Mouse (Mus musculus): ENCODE data around the gene Pik3cb.

Pik3cb gene

DNA sequence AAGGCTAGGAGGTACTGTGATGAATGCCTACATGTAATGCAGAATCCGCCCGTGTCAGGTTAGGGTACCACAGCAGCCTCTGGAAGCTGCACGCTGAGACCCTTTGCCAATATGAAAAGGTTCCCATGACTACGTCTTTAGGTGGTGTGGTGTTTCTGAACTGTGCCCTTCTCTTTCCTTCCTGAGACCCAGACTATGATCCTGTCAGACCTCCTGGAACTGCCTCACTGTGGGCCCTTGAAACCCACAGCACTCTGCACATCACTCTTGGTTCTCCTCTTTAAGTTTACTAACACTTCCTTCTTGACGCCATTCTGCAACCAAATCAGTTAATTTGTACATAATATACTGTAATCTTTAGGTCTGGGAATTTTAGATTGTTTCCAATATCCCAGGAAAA lies 58.7 kb downstream of the Pik3cb start:
- no peak for DNase-seq (ENCODE audit: extremely low read depth, low read depth)

DNA sequence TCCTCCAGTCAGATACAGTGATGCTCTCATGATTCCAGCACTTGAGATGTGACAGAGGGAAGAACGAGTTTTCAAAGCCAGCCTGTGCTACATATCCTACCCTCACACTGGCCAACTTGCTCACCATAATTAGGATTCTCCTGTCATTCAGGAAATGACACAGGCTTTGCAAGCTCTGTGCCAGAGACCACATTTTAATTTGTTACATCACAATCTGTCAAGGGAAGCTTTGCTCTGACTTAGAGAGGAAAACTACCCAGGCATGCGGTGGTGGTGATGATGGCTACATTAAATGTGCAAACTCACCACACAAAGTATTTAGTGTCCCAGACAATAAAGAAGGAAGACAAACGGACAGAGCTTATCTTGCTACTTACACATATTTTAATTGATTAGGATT lies 59.1 kb downstream of the Pik3cb start:
- DNase-seq (ENCODE audit: extremely low read depth, low read depth) = no peak

DNA sequence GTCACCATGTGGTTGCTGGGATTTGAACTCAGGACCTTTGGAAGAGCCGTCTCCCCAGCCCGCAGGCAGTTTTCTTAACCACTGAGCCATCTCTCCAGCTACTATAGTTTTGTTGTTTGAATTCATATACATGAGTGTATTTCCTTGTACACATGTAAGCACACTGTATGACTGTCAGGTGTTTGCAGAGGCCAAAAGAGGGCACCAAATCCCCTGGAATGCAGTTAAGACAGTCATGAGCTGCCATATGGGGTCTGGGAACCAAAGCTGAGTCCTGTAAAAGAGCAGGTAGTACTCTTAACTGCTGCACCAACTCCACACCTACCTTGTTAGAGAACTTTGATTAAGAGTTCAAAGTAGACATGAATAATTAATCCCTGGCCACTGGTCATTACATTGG lies 59.8 kb downstream of the Pik3cb start:
- no peak for DNase-seq (ENCODE audit: extremely low read depth, low read depth)

DNA sequence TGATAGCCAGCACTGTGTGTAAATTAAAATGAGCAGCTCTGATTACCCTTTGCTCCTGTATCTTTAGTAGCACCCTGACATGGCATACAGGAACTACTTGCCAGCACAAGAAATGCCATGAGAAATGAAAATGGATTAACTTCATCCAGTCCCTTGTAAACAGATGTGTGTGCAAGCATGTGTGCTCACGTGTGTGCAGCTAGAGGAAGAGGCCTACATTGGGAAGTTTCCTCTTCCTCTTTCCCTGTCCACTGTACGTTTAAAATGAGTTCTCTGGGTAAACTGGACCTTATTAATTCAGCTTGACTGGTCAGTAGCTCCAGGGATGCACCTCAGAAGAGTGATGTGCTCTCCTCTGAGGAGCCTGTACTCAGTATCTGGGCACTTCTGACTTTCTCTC lies 66.0 kb downstream of the Pik3cb start:
- DNase-seq (ENCODE audit: extremely low read depth, low read depth) = no peak

DNA sequence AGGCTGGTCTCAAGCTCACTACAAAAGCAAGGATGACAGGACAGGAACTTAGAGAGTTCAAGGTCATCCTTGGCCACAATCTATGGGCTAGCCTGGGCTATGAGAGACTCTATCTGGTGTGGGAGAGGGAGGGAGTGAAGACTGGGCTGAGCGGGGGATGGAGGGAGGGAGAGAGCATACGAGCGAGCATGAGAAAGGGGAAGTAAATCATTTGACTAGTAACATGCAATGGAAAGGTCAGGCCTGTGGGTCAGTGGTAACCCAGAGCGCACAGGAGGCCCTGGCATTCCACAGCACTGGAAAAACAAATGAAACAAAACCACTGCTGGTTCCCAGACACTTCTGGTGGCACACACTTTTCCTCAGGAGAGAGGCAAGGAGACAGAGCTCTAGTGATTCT lies 67.9 kb downstream of the Pik3cb start:
- DNase-seq (ENCODE audit: extremely low read depth, low read depth) = no peak

DNA sequence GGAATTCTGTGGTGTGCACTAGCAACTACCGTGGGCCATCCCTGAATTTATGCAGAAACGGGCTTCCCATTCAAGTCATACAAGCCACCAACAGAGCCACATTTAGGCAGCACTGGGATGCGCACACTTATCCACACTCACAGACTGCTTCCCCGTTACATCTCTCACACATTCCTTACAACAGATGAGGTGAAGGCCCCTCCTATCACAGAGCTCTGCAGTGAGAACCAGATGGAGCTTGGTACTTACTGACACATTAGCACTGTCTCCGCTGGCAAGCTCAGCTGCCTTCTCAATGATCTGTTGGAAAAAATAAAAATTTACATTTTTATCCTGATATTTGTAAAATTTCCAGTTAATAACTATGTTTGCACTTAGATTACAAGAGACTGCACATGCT lies 75.1 kb downstream of the Pik3cb start:
- DNase-seq (ENCODE audit: extremely low read depth, low read depth) = no peak

DNA sequence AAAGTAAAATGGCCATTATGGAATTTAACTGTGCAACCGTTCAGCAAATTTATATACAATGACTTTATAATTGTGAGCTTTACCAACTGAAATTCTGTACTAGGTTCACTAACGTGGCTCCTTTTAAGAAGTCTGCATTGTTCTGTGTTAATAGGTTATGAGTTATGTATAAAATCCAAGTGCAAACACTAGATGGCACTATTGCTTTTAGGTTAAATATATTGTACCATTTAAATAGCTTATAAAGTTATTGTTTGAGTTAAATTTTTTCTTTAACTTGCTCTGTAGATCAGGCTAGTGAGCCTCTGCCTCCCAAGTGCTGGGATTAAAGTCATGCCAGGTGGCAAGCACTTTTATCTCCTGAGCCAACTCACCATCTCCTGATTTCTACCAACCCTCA lies 76.2 kb downstream of the Pik3cb start:
- peak; percentile 56 for DNase-seq (ENCODE audit: extremely low read depth, low read depth)

DNA sequence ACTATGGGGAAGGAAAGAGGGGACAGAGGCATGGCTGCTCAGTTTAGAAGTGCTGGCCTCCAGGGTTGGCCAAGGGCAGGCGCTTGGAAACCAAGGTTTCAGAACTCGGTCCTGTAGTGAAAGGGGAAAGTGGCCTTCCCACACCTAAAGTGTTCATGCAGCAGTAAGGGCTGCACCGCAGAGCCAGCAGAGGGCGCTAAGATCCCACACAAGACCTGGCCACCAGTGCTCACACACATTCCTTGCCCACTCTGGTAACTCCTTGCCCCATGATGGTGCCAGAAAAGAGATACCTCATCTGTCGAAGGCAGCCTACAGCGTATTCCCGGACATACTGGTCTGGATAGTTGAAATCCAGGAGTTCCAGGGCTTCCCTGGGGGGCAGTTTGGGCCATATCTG lies 77.9 kb downstream of the Pik3cb start:
- DNase-seq (ENCODE audit: extremely low read depth, low read depth) = peak; percentile 25

DNA sequence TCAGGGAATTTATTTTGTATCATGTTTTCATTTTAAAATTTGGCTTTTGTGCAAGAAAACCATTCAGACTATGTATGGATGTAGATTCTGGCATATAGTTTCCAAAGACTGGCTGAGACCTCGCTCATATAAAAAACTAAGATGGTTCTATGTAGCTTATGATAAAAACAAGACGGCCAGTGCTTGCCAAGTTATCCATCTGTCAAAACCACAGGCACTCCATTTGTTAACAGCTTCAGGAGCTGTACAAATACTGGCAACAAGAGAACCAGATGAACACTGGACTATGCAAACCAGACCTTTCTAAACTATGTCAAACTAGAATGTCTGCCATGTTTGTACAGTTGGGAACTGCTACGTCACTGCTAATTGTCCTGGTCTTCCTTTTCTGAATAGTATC lies 82.7 kb downstream of the Pik3cb start:
- DNase-seq (ENCODE audit: extremely low read depth, low read depth) = no peak

DNA sequence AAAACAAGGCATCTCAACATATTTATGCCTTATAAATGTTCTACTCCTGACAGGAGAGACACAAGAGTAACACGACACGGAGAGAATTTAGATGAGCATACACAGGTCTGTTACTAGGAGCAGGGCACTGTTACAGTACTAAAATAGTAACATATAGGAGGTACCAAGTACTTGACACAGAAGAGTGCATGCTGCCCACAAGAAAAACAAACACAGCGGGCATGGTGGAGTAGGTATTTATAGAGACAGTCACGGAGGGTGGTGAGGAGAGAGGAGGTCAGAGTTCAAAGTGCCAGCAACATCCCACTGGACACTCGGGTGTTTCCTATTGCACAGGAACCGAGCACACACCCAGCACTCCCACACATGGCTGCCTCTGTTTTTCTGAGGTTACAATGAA lies 90.7 kb downstream of the Pik3cb start:
- no peak for DNase-seq (ENCODE audit: extremely low read depth, low read depth)

DNA sequence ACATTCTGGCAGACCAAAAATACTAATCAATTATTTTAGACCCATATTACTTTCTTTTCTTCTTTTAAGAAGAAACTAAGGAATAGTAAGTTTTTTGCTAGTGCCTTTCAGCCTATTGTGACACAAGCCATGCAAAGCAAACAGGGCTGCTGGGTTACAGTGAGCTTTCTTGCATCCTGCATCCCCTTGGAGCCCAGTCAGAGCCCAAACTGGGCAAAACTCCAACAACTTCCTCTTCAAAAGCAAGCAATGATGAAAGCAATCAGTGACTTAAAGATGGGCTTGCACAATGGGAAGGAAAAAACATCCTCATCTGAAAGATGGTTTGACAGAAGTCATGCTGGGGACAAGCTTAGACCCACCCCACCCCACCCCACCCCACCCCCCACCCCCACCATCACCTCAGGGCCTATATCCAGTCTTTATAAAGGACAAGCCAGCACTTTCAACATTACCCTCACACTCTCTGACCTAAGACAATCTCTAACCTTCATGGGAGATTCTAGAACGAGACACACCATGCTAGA lies 91.6 kb downstream of the Pik3cb start:
- DNase-seq (ENCODE audit: extremely low read depth, low read depth) = no peak

DNA sequence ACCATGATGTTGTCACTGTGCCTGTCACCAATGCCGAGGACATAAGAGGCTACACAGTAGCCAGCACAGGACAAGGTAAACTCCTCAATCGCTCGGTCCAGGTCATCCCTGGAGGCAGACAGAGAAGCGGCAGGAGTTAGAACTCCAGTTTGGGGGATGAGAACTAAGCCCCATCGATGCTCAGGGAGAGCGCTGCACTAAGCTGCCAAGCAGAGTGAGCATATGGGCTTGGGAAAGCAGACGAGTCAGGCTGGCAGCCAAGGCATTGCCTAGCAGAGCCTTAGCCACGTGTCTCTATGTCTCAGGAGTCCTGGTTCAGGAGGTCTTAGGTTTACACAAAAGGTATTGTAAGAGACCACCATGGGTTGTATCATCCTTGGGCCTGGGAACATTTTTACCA lies 95.7 kb downstream of the Pik3cb start:
- DNase-seq (ENCODE audit: extremely low read depth, low read depth) = no peak

DNA sequence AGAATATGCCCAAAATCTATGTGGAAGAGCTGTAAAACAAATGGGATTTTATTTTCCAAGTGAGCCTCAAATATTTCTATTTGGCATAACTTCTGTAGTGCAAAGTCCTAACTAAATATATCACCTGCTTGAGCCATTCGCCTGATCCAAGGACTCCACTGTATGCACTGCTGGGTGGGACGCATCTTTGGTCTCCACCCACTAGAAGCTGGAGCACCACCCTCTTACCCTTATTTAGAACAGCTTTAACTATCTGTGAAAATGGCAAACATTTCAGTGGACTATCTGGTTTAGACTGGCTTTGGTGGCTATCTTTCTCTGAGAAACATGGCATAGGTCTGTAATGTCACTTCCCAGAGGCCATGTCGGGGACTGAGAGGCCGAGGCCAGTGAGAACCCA lies 97.8 kb downstream of the Pik3cb start:
- DNase-seq (ENCODE audit: extremely low read depth, low read depth) = no peak

DNA sequence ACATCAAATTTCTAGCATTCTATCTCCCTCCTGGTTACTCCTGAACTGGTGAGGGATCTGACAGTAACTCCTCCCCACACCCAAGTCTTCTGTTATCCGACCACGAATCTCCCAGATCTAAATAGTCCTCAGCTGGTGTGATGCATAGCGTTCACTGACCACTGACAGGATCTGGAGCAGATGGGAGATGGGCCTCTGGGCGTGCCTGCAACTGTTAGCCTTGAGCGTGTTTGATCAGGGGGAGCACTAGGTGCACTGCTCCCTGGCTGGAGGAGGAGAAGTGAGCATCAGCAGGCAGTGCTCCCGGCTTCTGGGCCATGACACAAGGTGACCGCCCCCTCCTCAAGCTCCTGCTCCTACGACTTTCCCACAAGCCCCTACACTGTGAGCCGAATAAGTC lies 98.4 kb downstream of the Pik3cb start:
- no peak for DNase-seq (ENCODE audit: extremely low read depth, low read depth)

DNA sequence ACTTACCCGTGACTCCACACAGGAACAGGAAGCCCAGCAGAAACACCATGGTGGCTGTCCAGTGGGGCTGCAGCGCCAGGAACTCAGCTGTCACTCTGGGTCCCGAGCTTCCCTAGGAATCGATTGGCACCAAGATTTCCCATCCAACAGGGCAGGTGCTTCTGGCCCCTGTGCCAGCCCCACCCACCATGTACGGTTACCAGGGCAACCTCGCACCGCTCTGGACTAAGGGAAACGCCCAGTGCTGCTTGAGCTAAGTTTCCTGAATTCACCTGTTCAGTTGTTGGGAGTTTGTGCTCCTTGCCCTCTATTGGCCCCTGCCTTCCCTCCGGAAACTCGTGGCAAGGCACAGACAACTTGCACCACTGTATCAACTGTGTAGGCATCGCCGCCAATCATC lies 104.8 kb downstream of the Pik3cb start, which contains the start of gene Gm1123:
TSS of gene Gm1123 (minus strand) at position 141 of the 400 bp plus-strand sequence.
- DNase-seq (ENCODE audit: extremely low read depth, low read depth) = no peak

DNA sequence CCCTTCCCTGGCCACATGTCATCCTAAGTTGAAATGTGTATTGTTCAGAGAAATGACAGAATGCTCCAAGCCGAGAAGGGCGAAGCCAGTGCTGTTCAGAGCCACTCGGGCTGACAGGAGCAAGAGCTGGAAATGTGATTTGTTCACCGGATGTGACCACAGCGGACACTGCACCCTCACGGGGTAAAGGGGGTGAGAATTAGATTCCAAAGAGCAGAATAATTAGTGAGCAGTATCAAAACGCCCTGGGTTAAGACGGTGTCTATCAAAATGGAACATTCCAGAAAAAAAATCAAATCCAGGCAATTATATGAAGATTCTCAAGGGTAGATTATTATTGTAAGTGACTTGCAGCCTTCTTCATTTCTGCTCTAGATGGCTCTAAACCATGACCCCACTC lies 106.3 kb downstream of the Pik3cb start:
- DNase-seq (ENCODE audit: extremely low read depth, low read depth) = no peak

DNA sequence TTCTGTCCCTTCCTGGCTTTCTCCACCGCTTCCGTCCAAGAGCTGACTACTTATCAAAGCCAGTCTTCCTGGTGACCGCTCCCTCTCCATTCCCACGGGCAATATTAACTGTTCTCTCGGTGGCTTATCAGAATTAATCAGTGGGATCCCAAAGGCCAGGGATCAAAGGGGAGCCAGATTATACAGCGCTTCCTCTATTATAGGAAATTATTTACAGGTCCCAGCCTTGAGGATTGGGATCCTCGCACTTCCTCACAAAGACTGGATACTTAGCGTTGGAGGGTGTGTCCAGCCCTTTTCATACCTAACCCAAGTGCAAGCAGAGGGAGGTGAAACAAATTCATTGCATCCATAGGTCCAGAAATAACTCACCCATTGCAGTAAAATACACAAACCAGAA lies 108.4 kb downstream of the Pik3cb start:
- no peak for DNase-seq (ENCODE audit: extremely low read depth, low read depth)

DNA sequence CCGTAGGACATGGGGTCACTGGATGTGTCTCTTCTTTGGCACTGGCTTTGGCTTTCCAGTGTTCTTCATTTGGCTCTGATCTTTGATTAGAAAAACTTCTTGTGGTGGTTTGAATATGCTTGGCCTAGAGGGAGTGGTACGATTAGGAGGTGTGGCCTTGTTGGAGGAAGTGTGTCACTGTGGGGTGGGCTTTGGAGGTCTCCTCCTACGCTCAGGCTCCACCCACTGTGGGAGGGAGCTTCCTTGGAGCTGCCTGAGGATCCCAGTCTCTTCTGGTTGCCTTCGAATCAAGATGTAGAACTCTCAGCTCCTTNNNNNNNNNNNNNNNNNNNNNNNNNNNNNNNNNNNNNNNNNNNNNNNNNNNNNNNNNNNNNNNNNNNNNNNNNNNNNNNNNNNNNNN lies 118.7 kb downstream of the Pik3cb start:
- DNase-seq (ENCODE audit: extremely low read depth, low read depth) = no peak

DNA sequence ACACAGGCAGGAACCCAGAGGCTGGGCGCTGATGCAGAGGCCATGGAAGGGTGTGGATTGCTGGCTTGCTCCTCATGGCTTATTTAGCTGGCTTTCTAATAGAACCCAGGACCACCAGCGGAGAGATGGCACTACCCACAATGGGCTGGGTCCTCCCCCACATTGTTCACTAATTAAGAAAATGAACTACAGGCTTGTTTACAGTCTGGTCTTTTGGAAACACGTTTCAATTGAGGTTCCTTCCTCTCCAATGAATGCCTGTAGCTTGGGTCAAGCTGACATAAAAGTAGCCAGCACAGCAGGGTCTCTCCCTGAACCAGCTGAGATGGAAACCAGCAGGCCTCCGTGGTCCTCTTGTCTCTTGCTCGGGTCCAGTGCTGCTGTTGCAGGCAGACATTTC lies 119.3 kb downstream of the Pik3cb start:
- DNase-seq (ENCODE audit: extremely low read depth, low read depth) = no peak

DNA sequence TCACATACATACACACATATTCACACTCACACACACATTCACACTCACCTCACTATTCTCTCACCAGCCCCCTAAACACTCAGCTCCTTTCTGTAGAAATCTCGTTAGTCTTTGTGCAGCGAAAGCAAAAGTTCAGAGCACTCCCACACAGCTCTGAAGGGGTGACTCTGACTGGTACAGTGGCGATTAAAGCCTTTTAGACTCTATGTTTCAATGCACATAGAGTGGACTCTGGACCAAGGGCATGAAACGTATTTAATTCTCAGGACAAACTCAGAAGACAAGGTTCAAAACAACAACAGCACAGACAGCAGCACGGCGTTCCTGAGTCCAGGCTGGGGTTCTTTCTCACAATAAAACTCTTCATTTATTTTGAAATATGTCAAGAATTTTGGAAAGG lies 122.7 kb downstream of the Pik3cb start:
- no peak for DNase-seq (ENCODE audit: extremely low read depth, low read depth)

DNA sequence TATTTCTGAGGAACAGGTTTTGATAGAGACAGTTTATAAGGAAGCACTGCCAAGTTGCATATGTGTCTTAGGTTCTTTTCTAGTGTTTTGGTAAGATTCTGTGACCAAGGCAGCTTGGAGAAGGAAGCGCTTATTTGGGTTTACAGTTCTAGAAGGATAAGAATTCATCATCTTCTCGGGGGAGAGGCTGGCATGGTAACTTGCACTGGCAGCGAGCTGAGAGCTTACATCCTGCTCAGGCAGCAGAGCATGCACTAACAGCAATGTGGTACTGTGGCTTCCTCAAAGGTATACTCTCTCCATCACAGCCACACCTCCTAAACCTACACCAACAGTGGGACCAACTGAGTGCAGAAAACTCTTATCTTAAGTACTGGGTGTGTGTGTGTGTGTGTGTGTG lies 123.7 kb downstream of the Pik3cb start:
- no peak for DNase-seq (ENCODE audit: extremely low read depth, low read depth)

DNA sequence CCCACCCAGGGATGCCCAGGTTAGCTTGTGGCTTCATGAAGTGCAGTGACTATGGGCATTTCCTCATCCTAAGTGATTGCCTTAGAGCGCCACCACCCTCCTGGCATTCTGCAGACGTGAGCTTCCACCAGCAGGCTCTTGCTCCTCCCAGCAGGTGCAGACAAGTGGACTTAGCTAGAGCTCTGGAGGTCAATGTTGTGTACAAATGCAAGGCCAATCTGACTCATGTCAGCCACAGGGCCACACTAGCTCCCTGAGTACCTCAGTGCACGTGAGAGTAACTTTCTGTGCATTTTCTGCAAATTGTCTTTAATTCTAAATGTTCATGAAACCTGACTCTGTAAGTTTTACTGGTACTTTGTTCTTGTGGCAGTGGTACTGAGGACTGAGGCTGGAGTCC lies 124.1 kb downstream of the Pik3cb start:
- DNase-seq (ENCODE audit: extremely low read depth, low read depth) = no peak

DNA sequence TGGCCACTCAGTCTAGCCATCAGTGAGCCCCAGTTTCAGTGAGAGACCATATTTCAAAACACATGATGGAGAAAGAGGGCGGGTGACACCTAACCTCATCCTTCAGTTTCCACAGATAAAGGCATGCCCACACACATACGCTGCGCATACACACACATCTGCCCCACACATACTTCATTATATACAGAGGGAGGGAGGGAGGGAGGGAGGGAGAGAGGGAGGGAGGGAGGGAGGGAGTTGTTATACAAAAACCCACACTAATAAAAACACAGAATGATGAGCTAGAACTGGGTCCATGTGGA lies 130.6 kb downstream of the Pik3cb start:
- DNase-seq (ENCODE audit: extremely low read depth, low read depth) = no peak

DNA sequence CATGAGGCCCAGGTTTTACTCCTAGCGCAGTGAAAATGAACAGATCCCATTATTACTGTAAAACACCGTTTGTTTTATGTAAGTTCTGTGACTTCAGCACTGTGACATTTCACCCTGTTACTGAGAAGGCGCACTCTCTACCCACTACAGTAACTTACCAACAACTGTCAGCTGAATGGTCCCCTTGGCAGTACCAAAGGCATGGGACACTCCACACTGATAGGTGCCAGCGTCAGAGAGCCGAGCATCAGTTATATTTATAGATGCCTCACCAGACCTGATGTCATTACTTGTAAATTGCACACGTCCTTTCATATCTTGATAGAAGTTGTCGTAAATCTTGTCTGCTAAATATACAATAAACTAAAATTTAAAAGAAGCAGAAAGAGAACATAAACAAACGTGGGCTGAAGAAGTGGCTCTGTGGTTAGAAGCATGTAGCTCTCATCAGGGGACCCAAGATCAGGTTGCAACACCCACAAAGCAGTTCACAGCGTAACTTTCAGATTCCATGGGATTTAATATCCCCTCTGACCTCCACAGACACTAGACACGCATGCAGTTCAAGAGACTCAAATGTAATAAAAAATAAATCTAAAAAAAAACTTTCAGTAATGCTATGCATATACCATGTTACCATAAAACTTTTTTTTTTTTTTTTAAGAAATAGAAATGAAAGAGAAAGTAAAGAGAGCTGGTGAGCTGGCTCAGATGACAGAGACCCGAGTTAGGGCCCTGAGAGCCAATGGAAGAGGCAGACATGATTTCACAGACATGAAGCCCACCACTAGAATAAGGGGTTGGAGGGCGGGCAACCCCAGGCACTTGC lies 131.1 kb downstream of the Pik3cb start:
- no peak for DNase-seq (ENCODE audit: extremely low read depth, low read depth)
